Mouse (Mus musculus) forebrain, embryonic 10.5 days (tissue): ENCODE measurements at regions not wholly inside any gene's neighbourhood (a gene's known extent, or its start where the extent isn't known, plus 50 kb on each side); places are given as distances from the start of the nearest gene placed in this dataset.

Experiments used
- DNase-seq: peaks from one replicate; pipeline ENCODE4 v3.0.0-alpha.2; 2017; ENCODE audit warnings: low spot score; ENCODE audit errors: extremely low spot score
- H3K27ac ChIP-seq: fragments of 300-500 bp; sonication (generic); 2 replicates; pipeline ENCODE4 v1.5.1; 2016; ENCODE audit warnings: mild to moderate bottlenecking
- H3K27me3 ChIP-seq: fragments of 300-500 bp; sonication (generic); 2 replicates; pipeline ENCODE4 v1.6.1; 2016; ENCODE audit warnings: mild to moderate bottlenecking; ENCODE audit not compliant: poor library complexity, severe bottlenecking
- H3K36me3 ChIP-seq: fragments of 300-500 bp; sonication (generic); replicated peaks from 2 replicates; pipeline ENCODE4 v1.6.1; 2016; ENCODE audit warnings: mild to moderate bottlenecking, moderate library complexity
- H3K4me1 ChIP-seq: fragments of 300-500 bp; sonication (generic); 2 replicates; pipeline ENCODE4 v1.6.1; 2016
- H3K4me3 ChIP-seq: fragments of 300-500 bp; sonication (generic); 2 replicates; pipeline ENCODE4 v1.5.1; 2016; ENCODE audit warnings: mild to moderate bottlenecking, moderate library complexity
- H3K9me3 ChIP-seq: fragments of 300-500 bp; sonication (generic); 2 replicates; pipeline ENCODE4 v1.6.1; 2016; ENCODE audit warnings: mild to moderate bottlenecking, moderate library complexity
- WGBS: fragments of 180-500 bp; shearing (Covaris S2); methylation state at CpG from one replicate; pipeline ENCODE4 v1.1.7; 2016; 5-methylcytosine and 5-hydroxymethylcytosine counted together

DNA sequence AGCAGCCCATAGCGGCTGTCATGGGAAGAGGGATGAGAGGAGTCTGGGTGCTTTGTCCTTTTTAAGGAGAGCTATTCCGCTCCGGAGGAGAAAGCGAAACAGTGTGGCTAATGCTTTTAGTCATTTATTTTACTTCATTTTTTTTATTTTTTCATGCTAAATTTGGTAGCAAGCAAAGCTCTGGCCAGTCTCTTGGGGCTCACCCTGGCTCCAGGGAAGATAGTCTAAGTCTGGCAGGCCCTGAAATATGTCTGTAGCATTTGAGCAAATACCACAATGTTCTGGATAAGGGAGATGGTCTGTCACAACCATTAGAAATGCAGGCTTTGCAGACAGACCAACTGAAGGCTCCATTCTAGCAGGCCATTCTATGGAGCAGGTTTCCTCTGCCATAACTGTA, 102.9 kb upstream of the Adpgk start:
- no peaks in the 10 kb centered on the region for H3K27me3 ChIP-seq
- no peak for DNase-seq
- H3K36me3 ChIP-seq, result no peaks in the 10 kb centered on the region
- 92% methylated on average over 4 of the region's 4 CpGs for WGBS
- no peak overlapping the region for H3K27ac ChIP-seq
- H3K4me1 ChIP-seq, result peaks cover 11% of the 10 kb centered on the region; the same call in 1 of the 2 replicates
- no peak overlapping the region for H3K4me3 ChIP-seq
- H3K9me3 ChIP-seq, result no peaks in the 10 kb centered on the region

DNA sequence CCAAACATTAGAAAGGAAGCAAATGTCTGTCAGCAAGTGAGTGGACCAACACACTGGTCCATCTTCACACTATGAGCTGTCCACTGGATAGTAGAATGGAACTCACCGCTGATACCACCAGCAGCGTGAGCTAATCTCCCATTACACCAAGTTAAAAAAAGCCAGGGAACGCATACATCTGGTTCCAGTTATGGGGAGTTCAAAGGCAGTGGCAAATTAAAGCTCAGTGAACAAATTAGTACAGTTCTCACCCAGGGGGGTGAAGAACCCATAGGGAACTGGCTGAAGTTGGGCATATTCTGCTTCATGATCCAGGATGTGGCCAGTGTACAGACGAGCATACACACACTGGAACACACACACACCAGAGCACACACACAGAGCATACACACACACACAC, 105.0 kb upstream of the Adpgk start:
- WGBS, result 68% methylated on average over 4 of the region's 4 CpGs

DNA sequence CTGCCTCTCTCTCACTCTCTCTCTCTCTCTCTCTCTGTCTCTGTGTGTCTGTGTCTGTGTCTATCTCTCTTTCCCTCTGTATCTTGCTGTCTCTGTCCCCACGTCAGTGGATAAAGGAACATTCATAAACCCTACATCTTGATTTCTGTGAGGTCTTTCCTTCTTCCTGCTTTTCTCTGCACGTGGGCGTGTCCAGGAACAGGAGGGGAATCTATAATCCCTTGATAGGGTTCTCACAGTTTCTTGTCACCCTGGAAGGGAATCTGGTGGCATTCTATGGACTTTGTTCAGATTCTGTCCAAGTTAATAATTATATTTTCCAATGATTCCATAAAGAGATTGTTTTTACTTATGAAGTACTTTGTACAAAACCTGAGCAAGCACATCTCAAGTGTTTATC, 107.3 kb upstream of the Adpgk start:
- no peak overlapping the region for H3K27ac ChIP-seq
- no peaks in the 10 kb centered on the region for H3K36me3 ChIP-seq
- no peaks in the 10 kb centered on the region for H3K9me3 ChIP-seq
- H3K27me3 ChIP-seq, result no peaks in the 10 kb centered on the region
- no peak for DNase-seq
- WGBS, result 78% methylated on average over 3 of the region's 3 CpGs
- H3K4me1 ChIP-seq, result peaks cover 8% of the 10 kb centered on the region; the same call in 1 of the 2 replicates
- H3K4me3 ChIP-seq, result no peak overlapping the region

More for the DNA sequence above, 105.0 kb upstream of the Adpgk start:
- no peak for DNase-seq
- no peaks in the 10 kb centered on the region for H3K36me3 ChIP-seq
- H3K9me3 ChIP-seq, result no peaks in the 10 kb centered on the region
- peaks cover 11% of the 10 kb centered on the region; the same call in 1 of the 2 replicates for H3K4me1 ChIP-seq
- no peak overlapping the region for H3K27ac ChIP-seq
- H3K4me3 ChIP-seq, result no peak overlapping the region
- no peaks in the 10 kb centered on the region for H3K27me3 ChIP-seq

DNA sequence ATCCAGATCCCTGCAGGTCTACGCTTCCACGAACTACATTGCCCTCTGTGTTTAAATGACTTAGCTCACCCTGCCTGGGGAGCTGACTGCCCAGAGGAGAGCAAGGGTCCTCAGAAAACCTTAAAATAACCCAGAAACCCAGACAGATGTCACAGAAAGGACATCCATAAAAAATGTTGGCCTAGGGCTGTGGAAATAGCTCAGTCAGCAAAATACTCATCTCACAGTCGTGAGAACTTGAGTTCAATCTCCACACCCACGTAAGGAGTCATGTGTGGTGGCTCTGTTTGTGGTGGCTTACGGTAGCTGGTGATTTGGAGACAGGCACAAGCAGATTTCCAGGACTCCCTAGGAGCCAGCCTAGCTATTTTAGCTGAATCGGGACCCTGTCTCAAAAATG, 108.5 kb upstream of the Adpgk start:
- DNase-seq, result no peak
- Histone ChIP-seq H3K27ac (no peak overlapping the region), H3K9me3 (no peaks in the 10 kb centered on the region), H3K4me1 (peaks cover 5% of the 10 kb centered on the region; the same call in 1 of the 2 replicates), H3K36me3 (no peaks in the 10 kb centered on the region), H3K27me3 (no peaks in the 10 kb centered on the region), H3K4me3 (no peak overlapping the region)
- WGBS, result 85% methylated on average over 6 of the region's 6 CpGs

DNA sequence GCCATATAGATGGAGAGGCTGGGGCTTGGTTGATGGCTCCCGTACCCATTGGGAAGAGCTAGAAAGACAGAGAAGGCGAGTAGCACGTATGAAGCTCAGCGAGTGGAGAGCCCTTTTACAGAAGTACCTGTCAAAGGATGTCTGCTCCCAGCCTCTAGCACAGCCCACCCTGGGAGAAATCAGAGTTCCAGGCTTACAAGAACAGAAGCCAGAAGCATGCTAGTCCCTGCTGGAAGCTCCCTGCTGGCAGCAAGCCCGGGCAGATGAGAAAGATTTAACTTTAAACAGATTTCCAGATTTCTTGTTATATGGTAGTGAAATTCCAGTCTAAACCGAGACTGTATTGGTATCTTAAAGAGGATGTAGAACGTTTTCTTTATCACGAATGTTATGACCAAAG, 108.9 kb upstream of the Adpgk start:
- Histone ChIP-seq H3K36me3 (no peaks in the 10 kb centered on the region), H3K4me3 (no peak overlapping the region), H3K27ac (no peak overlapping the region), H3K27me3 (no peaks in the 10 kb centered on the region), H3K4me1 (peaks cover 5% of the 10 kb centered on the region; the same call in 1 of the 2 replicates), H3K9me3 (no peaks in the 10 kb centered on the region)
- DNase-seq, result no peak
- 89% methylated on average over 8 of the region's 8 CpGs for WGBS

DNA sequence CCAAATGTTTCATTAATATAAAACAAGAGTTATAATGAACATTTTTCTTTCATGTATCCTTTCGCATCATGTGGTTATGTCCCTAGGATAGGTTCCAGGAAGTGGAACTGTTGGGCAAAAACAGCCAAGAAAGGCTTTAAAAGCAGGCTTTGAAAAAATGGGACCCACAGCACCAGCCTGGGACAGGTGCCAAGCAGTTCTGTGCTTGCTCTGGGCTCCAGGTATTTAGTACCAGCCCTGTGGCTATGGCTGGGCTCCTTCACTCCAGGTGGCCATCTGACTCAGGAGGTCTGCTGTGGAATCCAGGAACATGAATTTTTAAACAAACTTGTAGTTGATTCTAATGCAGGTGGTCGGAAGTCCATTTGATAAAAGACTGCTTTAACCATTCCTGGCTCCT, 119.8 kb upstream of the Adpgk start:
- Histone ChIP-seq H3K9me3 (no peaks in the 10 kb centered on the region), H3K4me3 (no peak overlapping the region), H3K27me3 (no peaks in the 10 kb centered on the region), H3K36me3 (no peaks in the 10 kb centered on the region), H3K27ac (no peak overlapping the region), H3K4me1 (no peaks in the 10 kb centered on the region)
- no peak for DNase-seq
- 94% methylated on average over 2 of the region's 2 CpGs for WGBS

DNA sequence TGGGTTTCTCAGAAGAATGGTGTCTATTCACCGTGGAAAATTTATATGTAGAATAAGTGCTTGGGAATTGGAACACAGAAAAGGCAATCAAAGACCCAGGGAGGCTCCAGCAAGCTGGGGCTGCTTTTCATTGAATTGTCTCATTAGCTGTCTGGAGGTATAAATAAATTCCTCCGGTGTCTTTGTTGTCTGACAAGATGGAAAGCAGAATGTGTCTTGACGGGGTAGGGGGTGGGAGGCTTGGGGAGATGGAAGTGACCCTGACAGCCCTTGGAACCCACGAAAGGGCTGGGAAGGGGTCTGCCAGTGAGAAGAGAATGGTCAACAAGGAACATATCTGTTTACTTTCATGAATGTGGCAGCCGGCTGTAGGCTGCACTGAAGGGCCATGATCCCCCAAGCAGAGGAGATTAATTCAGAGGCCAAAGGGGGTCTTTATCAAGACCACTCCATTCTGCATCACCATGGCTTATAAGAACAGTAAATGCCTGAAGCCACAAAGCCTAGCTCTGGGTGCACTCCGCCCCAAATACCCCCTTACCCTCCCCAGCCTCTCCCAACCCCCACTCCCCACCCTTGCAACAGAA, 127.2 kb upstream of the Neo1 start:
- Histone ChIP-seq H3K4me3 (no peak overlapping the region), H3K9me3 (peaks cover 3% of the 10 kb centered on the region; the same call in 1 of the 2 replicates), H3K27ac (peak overlapping the region; percentile 22; the same call in 1 of the 2 replicates), H3K27me3 (peaks cover 8% of the 10 kb centered on the region; the same call in 1 of the 2 replicates), H3K36me3 (no peaks in the 10 kb centered on the region), H3K4me1 (peaks cover 18% of the 10 kb centered on the region)
- DNase-seq, result peak; percentile 23
- 39% methylated on average over 6 of the region's 6 CpGs for WGBS

DNA sequence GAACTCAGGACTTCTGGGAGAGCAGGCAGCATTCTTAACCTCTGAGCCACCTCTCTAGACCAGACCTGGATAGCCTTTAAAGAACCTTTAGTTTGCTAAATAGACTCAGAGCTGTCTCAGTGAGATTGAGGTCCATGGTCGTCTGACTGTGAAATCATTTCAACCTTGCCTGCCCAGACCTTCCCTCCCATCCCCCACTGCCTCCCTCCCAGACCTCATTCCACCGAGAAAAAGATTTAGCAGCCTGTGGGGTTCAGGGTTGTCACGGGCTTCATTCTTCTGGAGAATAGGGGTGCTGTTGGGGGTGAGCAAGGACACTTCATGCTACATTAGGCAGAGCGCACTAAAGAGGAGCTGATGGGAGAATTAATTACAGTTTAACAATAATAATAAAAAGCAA, 126.7 kb upstream of the Neo1 start:
- Histone ChIP-seq H3K27me3 (peaks cover 8% of the 10 kb centered on the region; the same call in 1 of the 2 replicates), H3K27ac (peak overlapping the region; percentile 16; the same call in 1 of the 2 replicates), H3K4me3 (no peak overlapping the region), H3K9me3 (peaks cover 3% of the 10 kb centered on the region; the same call in 1 of the 2 replicates), H3K4me1 (peaks cover 22% of the 10 kb centered on the region), H3K36me3 (no peaks in the 10 kb centered on the region)
- WGBS, result 30% methylated on average over 4 of the region's 4 CpGs
- peak; percentile 21 for DNase-seq

DNA sequence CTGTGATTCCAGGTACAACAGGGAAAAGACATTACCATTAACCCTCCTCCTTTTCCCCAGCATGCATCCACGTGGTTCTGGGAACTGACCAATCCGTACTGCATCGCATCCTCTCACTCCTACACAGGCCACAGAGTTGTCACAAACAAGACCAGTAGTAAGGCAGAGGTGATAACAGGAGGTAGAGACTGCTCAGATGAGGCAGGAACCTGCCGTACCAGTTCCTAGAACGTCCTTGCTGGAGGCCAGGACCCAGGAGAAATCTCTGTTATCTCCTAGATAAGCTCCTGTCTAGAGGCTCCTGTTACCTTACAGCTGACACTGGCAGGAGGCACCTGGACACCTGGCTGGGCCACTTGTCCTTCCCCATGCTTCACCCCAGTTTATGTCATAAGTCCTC, 121.4 kb upstream of the Neo1 start:
- 79% methylated on average over 5 of the region's 5 CpGs for WGBS
- Histone ChIP-seq H3K27ac (no peak overlapping the region), H3K36me3 (no peaks in the 10 kb centered on the region), H3K9me3 (no peaks in the 10 kb centered on the region), H3K27me3 (peaks cover 8% of the 10 kb centered on the region; the same call in 1 of the 2 replicates), H3K4me3 (no peak overlapping the region), H3K4me1 (peaks cover 17% of the 10 kb centered on the region)
- DNase-seq, result no peak

DNA sequence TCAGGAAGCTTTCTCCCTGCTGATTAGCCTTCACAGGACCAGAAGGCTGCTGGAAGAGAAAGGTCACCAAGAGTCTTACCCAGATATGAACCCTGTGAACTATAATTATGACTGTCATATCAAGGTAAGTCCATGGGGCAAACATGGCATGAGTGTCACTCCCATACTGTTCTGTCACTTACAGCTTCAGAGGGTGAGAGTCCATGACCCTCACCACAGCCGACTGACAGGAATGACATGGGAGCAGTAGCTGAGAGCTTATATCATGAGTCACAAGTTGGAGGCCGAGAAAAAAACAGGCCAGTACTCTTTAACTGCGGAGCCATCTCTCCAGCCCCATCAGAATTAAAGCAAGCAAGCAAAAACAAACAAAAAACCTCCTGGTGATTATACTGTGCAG, 117.7 kb upstream of the Neo1 start:
- DNase-seq, result no peak
- Histone ChIP-seq H3K27ac (no peak overlapping the region), H3K36me3 (no peaks in the 10 kb centered on the region), H3K4me1 (peaks cover 17% of the 10 kb centered on the region; the same call in 1 of the 2 replicates), H3K4me3 (no peak overlapping the region), H3K27me3 (no peaks in the 10 kb centered on the region), H3K9me3 (no peaks in the 10 kb centered on the region)
- WGBS, result 83% methylated on average over 3 of the region's 3 CpGs

DNA sequence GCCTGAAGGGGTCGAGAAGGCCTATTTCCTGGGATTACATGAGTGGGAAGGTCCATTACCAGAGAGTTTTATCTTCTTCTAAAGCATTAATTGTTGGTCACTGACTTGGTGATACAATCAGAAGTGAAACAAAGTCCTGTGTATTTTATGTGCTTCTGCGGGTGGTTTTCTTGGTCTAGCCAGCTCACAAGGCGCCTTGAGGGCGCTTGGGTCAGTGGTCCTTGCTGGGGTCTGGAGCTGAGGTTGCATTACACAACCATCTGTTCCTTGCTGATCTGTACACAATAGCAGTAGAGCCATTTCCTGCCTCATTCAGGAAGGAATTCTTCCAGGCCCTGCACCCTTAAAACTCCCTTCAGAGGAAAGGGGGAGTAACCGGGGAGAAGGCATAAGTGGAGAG, 116.9 kb upstream of the Neo1 start:
- H3K27ac ChIP-seq, result no peak overlapping the region
- no peaks in the 10 kb centered on the region for H3K36me3 ChIP-seq
- H3K27me3 ChIP-seq, result no peaks in the 10 kb centered on the region
- 68% methylated on average over 5 of the region's 5 CpGs for WGBS
- no peak for DNase-seq
- H3K4me1 ChIP-seq, result peaks cover 14% of the 10 kb centered on the region; the same call in 1 of the 2 replicates
- no peaks in the 10 kb centered on the region for H3K9me3 ChIP-seq
- H3K4me3 ChIP-seq, result no peak overlapping the region

DNA sequence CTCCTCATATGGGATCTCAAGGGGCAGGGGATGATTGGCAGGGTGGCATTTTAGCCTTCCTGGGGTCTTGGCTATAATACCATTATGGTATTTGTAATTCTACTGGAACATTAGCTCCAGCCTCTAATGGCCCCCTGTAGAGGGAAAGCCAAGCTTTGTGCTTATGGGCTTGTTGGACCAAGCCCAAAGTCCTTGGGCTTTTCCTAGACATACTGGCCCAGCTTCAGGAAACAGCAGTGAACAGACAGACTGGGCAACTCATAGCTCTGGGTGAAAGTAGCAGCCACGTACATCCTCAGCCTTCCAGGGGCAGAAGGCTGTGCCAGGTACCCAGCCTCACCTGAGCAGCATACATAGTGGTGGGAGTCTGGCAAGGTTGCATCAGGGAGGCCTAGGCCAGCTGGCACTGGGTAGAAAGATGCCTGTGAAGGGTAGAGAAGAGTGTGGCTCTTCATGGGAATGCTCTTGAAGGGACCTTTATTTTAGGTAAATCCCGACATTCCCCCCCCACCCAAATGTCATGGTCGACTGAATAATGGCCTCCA, 108.1 kb upstream of the Neo1 start:
- no peaks in the 10 kb centered on the region for H3K9me3 ChIP-seq
- H3K4me1 ChIP-seq, result no peaks in the 10 kb centered on the region
- DNase-seq, result no peak
- 80% methylated on average over 3 of the region's 3 CpGs for WGBS
- H3K4me3 ChIP-seq, result no peak overlapping the region
- no peak overlapping the region for H3K27ac ChIP-seq
- no peaks in the 10 kb centered on the region for H3K36me3 ChIP-seq
- H3K27me3 ChIP-seq, result no peaks in the 10 kb centered on the region

DNA sequence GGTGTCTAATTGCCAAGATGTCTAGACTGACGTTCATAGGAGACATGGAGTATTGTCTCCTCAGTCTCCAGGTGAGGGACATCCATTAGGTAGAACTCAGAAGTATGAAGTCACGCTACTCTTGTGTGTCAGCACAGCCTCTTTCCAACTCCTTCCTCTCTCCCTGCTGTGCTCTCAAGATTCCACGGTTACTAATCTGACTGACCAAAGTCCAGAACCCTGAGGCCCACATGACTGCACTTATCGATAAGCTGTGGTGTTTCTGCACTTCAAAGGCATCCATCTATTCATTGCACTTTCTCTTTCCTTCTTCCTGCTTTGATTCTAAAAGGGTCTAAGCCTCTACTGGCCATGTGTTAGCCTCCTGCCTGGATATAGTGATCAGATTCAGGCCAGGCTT, 107.4 kb upstream of the Neo1 start:
- H3K36me3 ChIP-seq, result no peaks in the 10 kb centered on the region
- H3K4me1 ChIP-seq, result no peaks in the 10 kb centered on the region
- H3K4me3 ChIP-seq, result no peak overlapping the region
- H3K9me3 ChIP-seq, result no peaks in the 10 kb centered on the region
- no peaks in the 10 kb centered on the region for H3K27me3 ChIP-seq
- no peak overlapping the region for H3K27ac ChIP-seq
- DNase-seq, result no peak
- 85% methylated on average over 4 of the region's 4 CpGs for WGBS
